Mouse (Mus musculus) kidney, adult 2 months (tissue): ENCODE measurements around the gene Dnajb9.

Experiments used
- CTCF ChIP-seq: fragments of 200-500 bp; conservative IDR thresholded peaks from 2 replicates; pipeline ENCODE4 v1.5.1; 2011; ENCODE audit warnings: low read depth, mild to moderate bottlenecking, control low read depth, low read length, moderate library complexity, mixed read lengths; ENCODE audit not compliant: insufficient read depth, insufficient read length
- POLR2A ChIP-seq: fragments of 200-500 bp; IDR thresholded peaks from one replicate; pipeline ENCODE4 v1.6.1; 2011; ENCODE audit warnings: low read depth, low read length, control low read depth

DNA sequence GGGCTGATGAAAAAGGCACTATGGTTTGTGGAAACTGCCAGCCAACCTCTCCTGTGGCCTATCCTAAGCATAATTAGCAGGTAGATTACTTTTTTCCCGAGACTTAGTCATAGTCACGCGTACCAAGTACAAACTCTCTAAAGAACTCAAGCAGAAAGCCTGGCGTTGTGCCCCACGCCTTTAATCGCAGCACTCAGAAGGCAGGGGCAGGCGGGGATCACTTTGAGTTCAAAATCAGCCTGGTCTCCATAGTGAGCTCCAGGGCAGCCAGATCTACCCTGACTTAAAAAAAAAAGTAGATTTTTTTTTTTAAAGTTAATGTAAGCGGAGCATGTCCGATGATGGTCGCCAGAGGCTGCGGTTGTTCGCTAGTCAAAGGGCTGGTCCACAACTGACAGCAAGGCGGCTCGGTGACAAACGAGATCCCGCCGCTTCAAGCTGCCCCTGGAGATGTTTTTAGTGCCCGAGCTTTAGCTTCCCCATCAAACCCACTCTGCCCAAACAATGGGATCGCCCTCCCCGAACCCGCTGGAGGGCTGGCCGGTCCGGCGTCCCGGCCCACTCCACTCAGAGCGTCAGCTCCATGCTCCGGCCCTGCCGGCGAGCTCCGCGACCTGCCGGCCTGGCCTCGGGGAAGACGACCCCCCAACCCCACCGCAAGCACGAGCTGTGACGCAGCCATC is 844 bp downstream of the Dnajb9 start:
- TF ChIP-seq CTCF (no peak), POLR2A (no peak)
